Mouse (Mus musculus): ENCODE data around the gene Mob1b. TPM values are rescaled to one million over a fixed set of nuclear protein-coding genes. Genes with fewer than 3 reads are reported as not detected.
"Not testable (repeated sequence)": the region's sequence is repeated elsewhere in the genome, so short reads cannot be mapped to it uniquely, and the experiment has no call there.

Gene Mob1b
- total RNA-seq, 1 experiment from 2014 or later = 12.6 TPM

DNA sequence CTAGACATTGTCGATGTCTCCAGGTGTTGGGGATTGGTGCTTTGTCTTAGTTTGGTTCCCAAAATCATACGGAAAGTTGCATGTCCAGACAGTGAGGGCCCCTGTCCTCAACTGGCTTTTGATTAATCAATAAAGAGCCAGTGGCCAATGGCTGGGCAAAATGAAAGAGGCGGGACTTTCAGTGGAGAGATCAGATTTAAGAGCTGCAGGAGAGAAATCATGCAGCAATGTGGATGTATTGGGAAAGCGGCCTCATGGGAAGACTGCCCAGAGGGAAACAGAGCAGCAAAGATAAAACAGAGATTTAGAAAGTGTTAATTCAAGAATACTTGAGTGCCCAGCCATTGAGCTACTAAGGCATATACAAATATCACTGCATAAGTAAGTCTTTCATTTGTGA is 28.1 kb upstream of the Mob1b start:
- no peak for ATAC-seq (replicated peaks in 1 of 2; ENCODE audit: insufficient read depth in 1 of 2, low FRiP score in 2 of 2, low TSS enrichment in 1 of 2, low read depth in 1 of 2, poor library complexity in 2 of 2, severe bottlenecking in 2 of 2)

- no peak for ATAC-seq (replicated peaks in 1 of 2; ENCODE audit: insufficient read depth in 1 of 2, low FRiP score in 2 of 2, low TSS enrichment in 1 of 2, low read depth in 1 of 2, poor library complexity in 2 of 2, severe bottlenecking in 2 of 2)
Observed at GRCm38 (mm10) chr5:88693057-88693456, 27.6 kb upstream of the Mob1b start.

DNA sequence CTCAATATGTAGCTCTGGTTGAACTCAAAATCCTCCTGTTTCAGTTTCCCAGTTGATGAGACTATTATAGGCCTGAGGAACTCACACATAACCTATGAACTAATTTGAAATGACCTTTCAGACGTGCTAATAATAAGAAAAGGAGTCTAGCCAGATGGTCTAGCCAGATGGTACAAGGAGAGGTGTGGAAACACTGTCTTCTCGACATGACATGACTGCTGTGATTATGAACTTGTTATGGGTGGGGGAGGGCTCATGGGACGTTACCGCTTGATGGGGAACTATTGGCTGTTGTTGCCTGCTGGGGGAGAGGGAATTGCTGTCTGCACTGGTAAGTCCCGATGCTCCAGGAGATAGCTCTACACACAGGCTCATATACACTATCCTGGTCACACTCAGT is 23.4 kb upstream of the Mob1b start:
- no peak for ATAC-seq (replicated peaks in 1 of 2; ENCODE audit: insufficient read depth in 1 of 2, low FRiP score in 2 of 2, low TSS enrichment in 1 of 2, low read depth in 1 of 2, poor library complexity in 2 of 2, severe bottlenecking in 2 of 2)

DNA sequence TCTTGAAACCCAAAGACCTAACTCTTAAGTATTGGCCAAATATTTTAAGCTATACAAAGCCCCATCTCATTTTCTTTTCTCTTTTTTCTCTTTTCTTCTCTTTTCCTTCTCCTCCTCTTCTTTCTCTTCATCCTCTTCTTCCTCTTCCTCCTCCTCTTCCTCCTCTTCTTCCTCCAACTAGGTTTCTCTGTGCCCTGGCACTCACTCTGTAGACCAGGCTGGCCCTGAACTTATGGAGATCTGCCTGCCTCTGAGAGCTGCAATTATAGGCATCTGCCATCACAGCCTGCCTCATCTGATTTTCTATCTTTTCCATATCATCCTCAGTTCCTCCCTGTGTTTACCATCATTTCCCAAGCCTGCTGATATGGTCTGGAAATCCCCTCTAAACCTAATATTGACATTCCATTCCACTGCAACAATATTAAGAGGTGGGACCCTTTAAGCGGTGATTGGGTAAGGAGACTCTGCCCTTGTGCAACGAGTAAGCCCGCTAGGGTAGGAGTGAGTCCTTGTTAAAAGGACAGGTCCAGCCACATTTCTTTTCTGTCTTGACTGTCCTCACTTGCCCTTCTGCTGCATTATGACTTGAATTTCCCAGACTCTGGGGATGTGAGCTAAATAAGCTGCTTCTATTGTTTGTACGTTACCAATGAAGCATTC is 21.3 kb upstream of the Mob1b start:
- ATAC-seq (replicated peaks in 1 of 2; ENCODE audit: insufficient read depth in 1 of 2, low FRiP score in 2 of 2, low TSS enrichment in 1 of 2, low read depth in 1 of 2, poor library complexity in 2 of 2, severe bottlenecking in 2 of 2) = no peak

DNA sequence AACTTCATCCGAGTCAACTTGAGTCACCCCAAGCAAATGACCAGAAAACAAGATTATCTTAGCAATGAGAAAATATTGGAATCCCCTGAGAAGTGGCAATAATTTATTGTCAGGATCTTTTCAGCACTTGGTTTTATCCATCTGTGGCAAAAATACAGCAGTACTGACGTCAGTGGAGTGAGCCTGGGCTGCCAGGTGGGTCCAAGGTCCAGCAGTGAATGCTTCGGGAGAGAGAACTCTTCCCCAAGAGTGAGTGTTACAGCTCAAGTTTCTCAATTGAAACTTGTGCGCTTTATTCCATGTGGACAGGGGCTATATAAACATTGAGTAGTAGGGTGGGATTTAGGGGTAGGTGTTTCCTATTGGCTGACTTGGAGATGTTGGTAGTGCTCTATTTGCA is 18.6 kb upstream of the Mob1b start:
- no peak for ATAC-seq (replicated peaks in 1 of 2; ENCODE audit: insufficient read depth in 1 of 2, low FRiP score in 2 of 2, low TSS enrichment in 1 of 2, low read depth in 1 of 2, poor library complexity in 2 of 2, severe bottlenecking in 2 of 2)

- no peak for ATAC-seq (replicated peaks in 1 of 2; ENCODE audit: insufficient read depth in 1 of 2, low FRiP score in 2 of 2, low TSS enrichment in 1 of 2, low read depth in 1 of 2, poor library complexity in 2 of 2, severe bottlenecking in 2 of 2)
Observed at GRCm38 (mm10) chr5:88703551-88703950, 17.1 kb upstream of the Mob1b start.

DNA sequence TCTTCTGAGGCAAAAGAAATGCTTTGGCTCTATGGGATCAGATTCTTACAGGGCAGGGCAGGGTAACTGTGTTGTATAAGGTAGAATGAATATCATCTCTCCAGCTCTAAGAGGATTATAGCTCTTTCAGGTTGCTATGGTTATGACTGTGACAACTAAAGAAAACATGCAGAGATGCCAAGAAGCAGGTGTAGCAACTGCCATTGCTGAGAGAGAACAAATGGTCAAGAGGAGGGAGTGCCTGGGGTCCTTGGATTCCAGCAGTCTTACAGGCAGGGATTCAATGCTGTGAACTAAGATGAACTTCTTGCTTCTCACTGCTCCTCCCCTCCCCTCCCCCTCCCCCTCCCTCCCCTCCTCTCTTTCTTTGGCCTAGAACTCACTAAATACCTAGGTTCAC is 9.5 kb upstream of the Mob1b start:
- ATAC-seq (replicated peaks in 1 of 2; ENCODE audit: insufficient read depth in 1 of 2, low FRiP score in 2 of 2, low TSS enrichment in 1 of 2, low read depth in 1 of 2, poor library complexity in 2 of 2, severe bottlenecking in 2 of 2) = no peak

DNA sequence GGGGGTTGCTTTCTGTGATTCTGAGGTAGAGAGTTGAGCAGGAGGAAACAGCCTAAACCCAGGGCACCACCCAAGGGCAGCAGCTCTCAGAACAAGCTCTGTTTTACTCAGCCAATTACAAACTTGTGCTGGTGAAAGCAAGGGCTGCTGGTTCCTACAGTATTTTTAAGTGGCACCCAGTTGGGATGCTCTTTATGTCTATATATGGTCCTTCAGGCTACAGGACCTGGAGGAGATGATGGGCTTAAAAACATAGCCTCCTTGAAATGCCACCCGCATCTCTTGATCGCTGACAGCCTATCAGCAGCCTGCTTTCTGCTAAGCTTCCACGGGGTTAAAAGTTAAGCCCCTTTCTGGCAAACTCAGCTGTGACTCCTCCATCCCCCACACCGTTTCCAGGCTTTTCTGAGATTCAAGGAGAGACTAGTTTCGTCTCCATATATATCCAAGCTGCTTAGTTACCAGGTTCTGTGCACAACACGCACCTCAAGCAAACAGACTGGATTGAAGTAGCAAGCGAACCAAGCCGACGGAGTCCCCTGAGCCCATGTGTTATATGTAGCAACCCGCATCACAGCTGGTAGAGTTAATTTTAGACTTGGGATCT is 8.9 kb upstream of the Mob1b start:
- no peak for ATAC-seq (replicated peaks in 1 of 2; ENCODE audit: insufficient read depth in 1 of 2, low FRiP score in 2 of 2, low TSS enrichment in 1 of 2, low read depth in 1 of 2, poor library complexity in 2 of 2, severe bottlenecking in 2 of 2)

DNA sequence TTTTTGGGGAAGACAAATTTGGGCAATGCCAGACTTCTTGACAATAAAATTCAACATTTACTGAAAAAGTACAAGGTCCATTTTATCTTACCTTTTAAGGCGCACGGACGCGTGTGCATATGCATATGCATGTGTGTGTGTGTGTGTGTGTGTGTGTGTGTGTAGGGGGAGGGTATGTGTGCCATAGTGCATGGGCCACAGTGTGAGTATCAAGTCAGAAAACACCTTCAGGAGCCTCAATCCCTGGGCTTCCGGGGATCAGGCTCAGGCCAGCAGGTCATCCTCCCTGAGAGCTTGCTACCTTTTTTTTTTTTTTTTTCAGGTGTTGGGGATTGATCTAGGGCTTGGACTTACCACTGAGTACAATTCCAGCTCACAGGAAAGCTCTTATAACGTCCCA is 8.3 kb upstream of the Mob1b start:
- ATAC-seq (replicated peaks in 1 of 2; ENCODE audit: insufficient read depth in 1 of 2, low FRiP score in 2 of 2, low TSS enrichment in 1 of 2, low read depth in 1 of 2, poor library complexity in 2 of 2, severe bottlenecking in 2 of 2) = no peak

- no peak for ATAC-seq (replicated peaks in 1 of 2; ENCODE audit: insufficient read depth in 1 of 2, low FRiP score in 2 of 2, low TSS enrichment in 1 of 2, low read depth in 1 of 2, poor library complexity in 2 of 2, severe bottlenecking in 2 of 2)
Observed at GRCm38 (mm10) chr5:88716983-88717382, 3.7 kb upstream of the Mob1b start.

- ATAC-seq (replicated peaks in 1 of 2; ENCODE audit: insufficient read depth in 1 of 2, low FRiP score in 2 of 2, low TSS enrichment in 1 of 2, low read depth in 1 of 2, poor library complexity in 2 of 2, severe bottlenecking in 2 of 2) = peak in 1 of 2 experiments; percentile 5; a peak in 1 of 4 replicates
Observed at GRCm38 (mm10) chr5:88721003-88721475, 384 bp downstream of the Mob1b start.

DNA sequence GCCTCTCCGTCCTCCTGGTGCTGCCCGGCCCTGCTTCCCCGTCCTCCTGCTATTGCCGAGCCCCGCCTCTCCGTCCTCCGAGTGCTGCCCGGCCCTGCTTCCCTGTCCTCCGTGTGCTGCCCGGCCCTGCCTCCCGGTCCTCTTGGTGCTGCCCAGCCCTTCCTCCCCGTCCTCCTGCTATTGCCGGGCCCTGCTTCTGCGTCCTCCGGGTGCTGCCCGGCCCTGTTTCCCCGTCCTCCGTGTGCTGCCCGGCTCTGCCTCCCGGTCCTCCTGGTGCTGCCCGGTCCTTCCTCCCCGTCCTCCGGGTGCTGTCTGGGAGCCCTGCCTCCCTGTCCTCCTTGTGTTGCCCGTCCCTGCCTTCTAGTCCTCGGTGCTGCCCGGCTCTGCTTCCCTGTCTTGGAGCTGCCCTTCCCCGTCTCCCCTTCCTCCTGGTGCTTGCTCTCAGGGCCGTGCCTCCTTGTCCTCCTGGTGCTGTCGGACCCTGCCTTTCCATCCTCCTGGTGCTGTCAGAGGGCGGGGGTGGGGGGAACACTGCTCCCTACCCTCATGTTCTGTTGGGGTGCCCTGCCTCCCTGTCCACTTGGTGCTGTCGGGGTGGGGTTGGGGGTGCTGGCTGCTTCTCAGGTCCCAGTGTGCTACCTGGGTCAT is 1.0 kb downstream of the Mob1b start:
- ATAC-seq (replicated peaks in 1 of 2; ENCODE audit: insufficient read depth in 1 of 2, low FRiP score in 2 of 2, low TSS enrichment in 1 of 2, low read depth in 1 of 2, poor library complexity in 2 of 2, severe bottlenecking in 2 of 2) = peak; percentile 40 to 41

- ATAC-seq (replicated peaks in 1 of 2; ENCODE audit: insufficient read depth in 1 of 2, low FRiP score in 2 of 2, low TSS enrichment in 1 of 2, low read depth in 1 of 2, poor library complexity in 2 of 2, severe bottlenecking in 2 of 2) = no peak
Observed at GRCm38 (mm10) chr5:88722213-88722600, 1.6 kb downstream of the Mob1b start.

- ATAC-seq (replicated peaks in 1 of 2; ENCODE audit: insufficient read depth in 1 of 2, low FRiP score in 2 of 2, low TSS enrichment in 1 of 2, low read depth in 1 of 2, poor library complexity in 2 of 2, severe bottlenecking in 2 of 2) = peak in 1 of 2 experiments; percentile 13; a peak in 1 of 4 replicates
Observed at GRCm38 (mm10) chr5:88724030-88724429, 3.4 kb downstream of the Mob1b start.

DNA sequence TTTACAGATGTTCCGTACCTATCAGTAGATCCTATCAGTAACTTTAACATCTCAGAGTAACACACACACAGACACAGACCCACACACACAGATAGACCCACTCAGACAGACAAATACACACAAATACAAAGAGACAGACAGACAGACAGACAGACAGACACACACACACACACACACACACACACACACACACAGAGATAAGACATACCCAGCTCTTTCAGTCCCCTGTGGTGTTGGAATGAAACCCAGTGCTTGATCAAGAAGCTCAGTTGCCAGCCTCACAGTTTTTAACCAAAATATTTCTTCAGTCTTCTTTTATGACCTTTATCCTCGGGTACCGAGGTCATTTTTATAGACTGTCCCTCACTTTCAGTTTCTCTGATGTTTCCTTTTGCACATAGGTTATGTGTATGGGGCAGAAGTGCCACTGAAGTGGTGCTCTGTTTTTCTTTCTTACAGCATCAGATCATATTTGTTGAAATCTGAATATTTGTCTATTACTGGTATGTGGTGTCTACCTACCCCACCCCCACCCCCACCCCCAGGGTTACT is 7.0 kb downstream of the Mob1b start:
- no peak for ATAC-seq (replicated peaks in 1 of 2; ENCODE audit: insufficient read depth in 1 of 2, low FRiP score in 2 of 2, low TSS enrichment in 1 of 2, low read depth in 1 of 2, poor library complexity in 2 of 2, severe bottlenecking in 2 of 2)

DNA sequence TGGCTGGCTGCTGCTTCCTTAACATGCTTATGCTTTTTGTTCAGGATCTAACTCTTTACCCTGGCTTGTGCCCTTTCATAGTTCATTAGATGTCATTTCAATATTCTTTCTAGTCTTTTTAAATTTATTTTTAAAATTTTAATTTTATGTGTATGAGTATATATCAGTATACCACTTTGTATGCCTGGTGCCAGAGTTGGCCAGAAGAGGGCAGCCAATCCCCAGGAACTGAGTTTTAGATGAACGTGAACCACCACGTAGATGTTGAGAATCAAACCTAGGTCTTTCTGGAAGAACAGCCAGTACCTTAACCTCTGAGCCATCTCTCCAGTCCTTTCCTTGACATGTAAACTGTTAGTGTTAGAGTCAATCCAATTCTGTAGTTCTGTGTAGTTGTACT is 14.1 kb downstream of the Mob1b start:
- peak in 1 of 2 experiments; percentile 48; a peak in 1 of 4 replicates for ATAC-seq (replicated peaks in 1 of 2; ENCODE audit: insufficient read depth in 1 of 2, low FRiP score in 2 of 2, low TSS enrichment in 1 of 2, low read depth in 1 of 2, poor library complexity in 2 of 2, severe bottlenecking in 2 of 2)

GRCm38 (mm10) chr5:88741065-88741464 is 20.4 kb downstream of the Mob1b start:
- ATAC-seq (replicated peaks in 1 of 2; ENCODE audit: insufficient read depth in 1 of 2, low FRiP score in 2 of 2, low TSS enrichment in 1 of 2, low read depth in 1 of 2, poor library complexity in 2 of 2, severe bottlenecking in 2 of 2) = not testable (repeated sequence)

DNA sequence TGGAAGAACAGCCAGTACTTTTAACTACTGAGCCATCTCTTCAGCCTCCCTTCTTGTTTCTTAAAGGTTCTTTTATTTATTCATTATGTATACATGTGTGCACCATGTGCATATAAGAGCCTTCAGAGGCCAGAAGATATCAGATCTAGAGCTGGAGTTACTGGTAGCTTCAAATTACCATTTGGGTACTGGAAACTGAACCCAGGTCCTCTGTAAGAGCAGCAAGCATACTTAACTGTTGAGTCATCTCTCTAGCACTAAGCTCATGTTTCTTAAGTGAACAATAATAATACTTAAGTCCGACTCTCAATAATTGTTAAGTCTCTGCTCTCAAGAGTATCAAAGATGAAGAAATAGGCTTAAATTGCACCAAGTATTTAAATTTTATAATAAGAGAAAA is 27.1 kb downstream of the Mob1b start:
- ATAC-seq (replicated peaks in 1 of 2; ENCODE audit: insufficient read depth in 1 of 2, low FRiP score in 2 of 2, low TSS enrichment in 1 of 2, low read depth in 1 of 2, poor library complexity in 2 of 2, severe bottlenecking in 2 of 2) = no peak
